ENCODE assay signal across 10 mouse cellular contexts in genomic region chr17:86781755-86782400, GRCm38 (mm10). TPM values are rescaled to one million over a fixed set of nuclear protein-coding genes. Genes with fewer than 3 reads are reported as not detected.
A peak's percentile ranks its signal among the peaks of the same experiment; 100 is the strongest.
DNase-seq lines count a peak whose midpoint lies in the region; TF ChIP-seq lines count a peak whose summit lies in the region.
"Had no signal": no experiment of that assay in that cellular context is flagged by ENCODE, and none has a peak within 500 bp of the region (broad histone marks: within the 10 kb centered on the region; RNA-seq: fewer than 3 reads in every experiment).

No protein-coding gene starts in this region.

- H3K27ac ChIP-seq in layer of hippocampus, adult 2 months = peak overlapping the region; percentile 76

- H3K4me3 ChIP-seq in layer of hippocampus, adult 2 months = no peak overlapping the region
- H3K4me3 ChIP-seq: megakaryocyte, embryonic 14.5 days had no signal

- no peak for TF ChIP-seq CTCF in layer of hippocampus, adult 2 months (conservative IDR thresholded peaks at IDR 0.05)

- DNase-seq in layer of hippocampus, adult 2 months (ENCODE audit: low spot score in 2 of 2) = no peak
- no peak for DNase-seq in layer of hippocampus, postnatal 25 days (ENCODE audit: extremely low spot score in 1 of 2, low spot score in 1 of 2)
- DNase-seq in adrenal gland, adult (ENCODE audit: inconsistent age in 2 of 2, low spot score in 1 of 2) = peak; percentile 77 to 91
- peak; percentile 53 to 62 for DNase-seq in cerebellum, adult 18-20 months
- DNase-seq in heart, postnatal 36 days = peak; percentile 62 to 72
- DNase-seq in frontal cortex, adult 2 months (ENCODE audit: extremely low spot score in 1 of 2, low spot score in 1 of 2) = no peak
- DNase-seq in frontal cortex, postnatal 10 days (ENCODE audit: low spot score in 2 of 2) = no peak
- no peak for DNase-seq in thymus, postnatal 10 days (ENCODE audit: low spot score in 2 of 2)
- DNase-seq: right cerebral cortex, adult 18-20 months had no signal

- intact Hi-C loops in heart, postnatal 36 days (cut with DNase I) = loop anchor here (2.0 kb wide), 1 partner anchor 17 kb away; no protein-coding TSS in a partner anchor

RNA-seq across cellular contexts. Expression of gene Epas1, which starts 28.4 kb away (rescaled TPM):
- 10 to 100 TPM; 98.7 to 99.2 TPM for total RNA-seq in layer of hippocampus, adult 2 months (2021)
- 10 to 100 TPM; 75.1 to 99.4 TPM for total RNA-seq in layer of hippocampus, postnatal 25 days (2021)
- total RNA-seq in heart, postnatal 36 days (2021) = 100 to 1,000 TPM; 239 to 306 TPM
- 80.9 and 93.8 TPM in 2 replicates for polyA plus RNA-seq in frontal cortex, adult 2 months (2012; rRNA removed)

Comparison
In these comparisons a context has a peak if more than half of its experiments do, and no peak if none do; other contexts are left out.
1. DNase-seq: peak in adrenal gland, adult (2 of 2), cerebellum, adult 18-20 months (2 of 2) and heart, postnatal 36 days (2 of 2); none in layer of hippocampus, adult 2 months (0 of 2), layer of hippocampus, postnatal 25 days (0 of 2), frontal cortex, adult 2 months (0 of 2), frontal cortex, postnatal 10 days (0 of 2) and thymus, postnatal 10 days (0 of 2).